Mouse (Mus musculus) limb, embryonic 15.5 days (tissue): Measurements from ENCODE around the gene Fstl4. TPM values are rescaled to one million over a fixed set of nuclear protein-coding genes. Genes with fewer than 3 reads are reported as not detected.

Source experiments
- ATAC-seq: fragments of 200-750 bp; cut with Nextera tagmentation; 2 replicates; pipeline ENCODE4 v1.8.0; 2017; ENCODE audit warnings: low read depth, moderate TSS enrichment; ENCODE audit not compliant: insufficient number of reproducible peaks, low FRiP score, low TSS enrichment
- H3K27ac ChIP-seq: fragments of 300-500 bp; sonication (generic); 2 replicates; pipeline ENCODE4 v1.5.1; 2015; ENCODE audit warnings: moderate library complexity, mild to moderate bottlenecking, inconsistent platforms
- H3K27me3 ChIP-seq: fragments of 300-500 bp; sonication (generic); 2 replicates; pipeline ENCODE4 v1.6.1; 2015; ENCODE audit warnings: inconsistent platforms
- H3K36me3 ChIP-seq: fragments of 300-500 bp; sonication (generic); 2 replicates; pipeline ENCODE4 v1.6.1; 2015; ENCODE audit warnings: inconsistent platforms
- H3K4me1 ChIP-seq: fragments of 300-500 bp; sonication (generic); 2 replicates; pipeline ENCODE4 v1.6.1; 2015; ENCODE audit warnings: inconsistent platforms
- H3K4me2 ChIP-seq: fragments of 300-500 bp; sonication (generic); 2 replicates; pipeline ENCODE4 v1.6.1; 2015; ENCODE audit warnings: mild to moderate bottlenecking, inconsistent platforms
- H3K4me3 ChIP-seq: fragments of 300-500 bp; sonication (generic); 2 replicates; pipeline ENCODE4 v1.5.1; 2015; ENCODE audit warnings: mild to moderate bottlenecking, inconsistent platforms
- H3K9ac ChIP-seq: fragments of 300-500 bp; sonication (generic); 2 replicates; pipeline ENCODE4 v1.6.1; 2015; ENCODE audit warnings: inconsistent platforms
- H3K9me3 ChIP-seq: fragments of 300-500 bp; sonication (generic); 2 replicates; pipeline ENCODE4 v1.6.1; 2016; ENCODE audit warnings: inconsistent platforms
- WGBS: fragments of 180-500 bp; shearing (Covaris S2); methylation state at CpG from one replicate; pipeline ENCODE4 v1.1.7; 2015; 5-methylcytosine and 5-hydroxymethylcytosine counted together
- polyA plus RNA-seq: library from polyadenylated mRNA; unstranded; fragments of >200 nt; fragmentation: Nextera tagmentation; extraction: Ambion mirVana; gene quantifications from 2 replicates; pipeline ENCODE4 v1.2.1, GENCODE M21; 2015

Fstl4 gene
- polyA plus RNA-seq, 1 experiment from 2014 or later, result 2.6 TPM

GRCm38 (mm10) chr11:53121208-53121607, 356.8 kb downstream of the Fstl4 start:
- Histone ChIP-seq H3K4me2 (no peak overlapping the region), H3K4me3 (no peak overlapping the region), H3K36me3 (no peaks in the 10 kb centered on the region), H3K9ac (no peak overlapping the region), H3K4me1 (no peaks in the 10 kb centered on the region), H3K27me3 (0 out of 2 replicates have a peak, but pooled peaks cover 2% of the 10 kb centered on the region), H3K27ac (no peak overlapping the region), H3K9me3 (no peaks in the 10 kb centered on the region)
- ATAC-seq, result no peak
- WGBS, result 29% methylated on average over 1 of the region's 1 CpGs

- no peaks in the 10 kb centered on the region for H3K27me3 ChIP-seq
- H3K4me3 ChIP-seq, result no peak overlapping the region
- H3K4me1 ChIP-seq, result no peaks in the 10 kb centered on the region
- no peak overlapping the region for H3K9ac ChIP-seq
- WGBS, result 60% methylated on average over 2 of the region's 2 CpGs
- ATAC-seq, result no peak
- no peak overlapping the region for H3K27ac ChIP-seq
- H3K9me3 ChIP-seq, result no peaks in the 10 kb centered on the region
- H3K36me3 ChIP-seq, result no peaks in the 10 kb centered on the region
- no peak overlapping the region for H3K4me2 ChIP-seq
Measured at GRCm38 (mm10) chr11:53124799-53125198, 360.4 kb downstream of the Fstl4 start.

- no peak overlapping the region for H3K9ac ChIP-seq
- no peaks in the 10 kb centered on the region for H3K9me3 ChIP-seq
- H3K4me2 ChIP-seq, result no peak overlapping the region
- no peak overlapping the region for H3K4me3 ChIP-seq
- no peaks in the 10 kb centered on the region for H3K4me1 ChIP-seq
- no peak for ATAC-seq
- H3K27me3 ChIP-seq, result no peaks in the 10 kb centered on the region
- 59% methylated on average over 6 of the region's 6 CpGs for WGBS
- H3K36me3 ChIP-seq, result no peaks in the 10 kb centered on the region
- no peak overlapping the region for H3K27ac ChIP-seq
Measured at GRCm38 (mm10) chr11:53126660-53127059, 362.2 kb downstream of the Fstl4 start.

GRCm38 (mm10) chr11:53128661-53129060, 364.2 kb downstream of the Fstl4 start:
- no peak for ATAC-seq
- Histone ChIP-seq H3K9me3 (no peaks in the 10 kb centered on the region), H3K9ac (no peak overlapping the region), H3K4me3 (no peak overlapping the region), H3K27me3 (no peaks in the 10 kb centered on the region), H3K4me2 (no peak overlapping the region), H3K36me3 (no peaks in the 10 kb centered on the region), H3K27ac (no peak overlapping the region), H3K4me1 (0 out of 2 replicates have a peak, but pooled peaks cover 5% of the 10 kb centered on the region)
- 49% methylated on average over 2 of the region's 2 CpGs for WGBS

GRCm38 (mm10) chr11:53132406-53133035, 368.1 kb downstream of the Fstl4 start:
- Histone ChIP-seq H3K4me1 (0 out of 2 replicates have a peak, but pooled peaks cover 5% of the 10 kb centered on the region), H3K9ac (no peak overlapping the region), H3K9me3 (no peaks in the 10 kb centered on the region), H3K36me3 (no peaks in the 10 kb centered on the region), H3K27me3 (no peaks in the 10 kb centered on the region), H3K27ac (no peak overlapping the region), H3K4me2 (no peak overlapping the region), H3K4me3 (no peak overlapping the region)
- WGBS, result 51% methylated on average over 23 of the region's 23 CpGs
- no peak for ATAC-seq

- Histone ChIP-seq H3K36me3 (no peaks in the 10 kb centered on the region), H3K4me1 (0 out of 2 replicates have a peak, but pooled peaks cover 5% of the 10 kb centered on the region), H3K9me3 (no peaks in the 10 kb centered on the region), H3K27me3 (no peaks in the 10 kb centered on the region), H3K4me2 (no peak overlapping the region), H3K4me3 (no peak overlapping the region), H3K27ac (no peak overlapping the region), H3K9ac (no peak overlapping the region)
- ATAC-seq, result no peak
- 69% methylated on average over 11 of the region's 11 CpGs for WGBS
Measured at GRCm38 (mm10) chr11:53136371-53136770, 371.9 kb downstream of the Fstl4 start.

GRCm38 (mm10) chr11:53137381-53137780, 372.9 kb downstream of the Fstl4 start:
- Histone ChIP-seq H3K27me3 (no peaks in the 10 kb centered on the region), H3K4me2 (no peak overlapping the region), H3K9me3 (no peaks in the 10 kb centered on the region), H3K36me3 (no peaks in the 10 kb centered on the region), H3K27ac (no peak overlapping the region), H3K4me1 (0 out of 2 replicates have a peak, but pooled peaks cover 4% of the 10 kb centered on the region), H3K9ac (no peak overlapping the region), H3K4me3 (no peak overlapping the region)
- WGBS, result 71% methylated on average over 8 of the region's 8 CpGs
- no peak for ATAC-seq

GRCm38 (mm10) chr11:53138212-53138611, 373.8 kb downstream of the Fstl4 start:
- no peaks in the 10 kb centered on the region for H3K4me1 ChIP-seq
- H3K4me2 ChIP-seq, result no peak overlapping the region
- H3K27ac ChIP-seq, result no peak overlapping the region
- H3K9me3 ChIP-seq, result no peaks in the 10 kb centered on the region
- no peaks in the 10 kb centered on the region for H3K27me3 ChIP-seq
- H3K4me3 ChIP-seq, result no peak overlapping the region
- H3K9ac ChIP-seq, result no peak overlapping the region
- WGBS, result 76% methylated on average over 6 of the region's 6 CpGs
- ATAC-seq, result no peak
- H3K36me3 ChIP-seq, result no peaks in the 10 kb centered on the region

GRCm38 (mm10) chr11:53139666-53140065, 375.2 kb downstream of the Fstl4 start:
- H3K27ac ChIP-seq, result no peak overlapping the region
- no peaks in the 10 kb centered on the region for H3K9me3 ChIP-seq
- H3K9ac ChIP-seq, result no peak overlapping the region
- no peak for ATAC-seq
- H3K4me3 ChIP-seq, result no peak overlapping the region
- no peaks in the 10 kb centered on the region for H3K27me3 ChIP-seq
- no peak overlapping the region for H3K4me2 ChIP-seq
- no peaks in the 10 kb centered on the region for H3K4me1 ChIP-seq
- H3K36me3 ChIP-seq, result no peaks in the 10 kb centered on the region
- 70% methylated on average over 3 of the region's 3 CpGs for WGBS

- Histone ChIP-seq H3K36me3 (no peaks in the 10 kb centered on the region), H3K27ac (no peak overlapping the region), H3K4me3 (no peak overlapping the region), H3K27me3 (no peaks in the 10 kb centered on the region), H3K9ac (no peak overlapping the region), H3K9me3 (no peaks in the 10 kb centered on the region), H3K4me1 (no peaks in the 10 kb centered on the region), H3K4me2 (no peak overlapping the region)
- ATAC-seq, result no peak
- WGBS, result 77% methylated on average over 8 of the region's 8 CpGs
Measured at GRCm38 (mm10) chr11:53140196-53140595, 375.8 kb downstream of the Fstl4 start.

GRCm38 (mm10) chr11:53140722-53141400, 376.4 kb downstream of the Fstl4 start:
- ATAC-seq, result no peak
- H3K4me1 ChIP-seq, result no peaks in the 10 kb centered on the region
- H3K27me3 ChIP-seq, result no peaks in the 10 kb centered on the region
- no peak overlapping the region for H3K9ac ChIP-seq
- no peak overlapping the region for H3K27ac ChIP-seq
- no peaks in the 10 kb centered on the region for H3K9me3 ChIP-seq
- H3K4me3 ChIP-seq, result no peak overlapping the region
- no peaks in the 10 kb centered on the region for H3K36me3 ChIP-seq
- WGBS, result 71% methylated on average over 10 of the region's 10 CpGs
- H3K4me2 ChIP-seq, result no peak overlapping the region

- WGBS, result 72% methylated on average over 5 of the region's 5 CpGs
Measured at GRCm38 (mm10) chr11:53143522-53143921, 379.1 kb downstream of the Fstl4 start.

More at GRCm38 (mm10) chr11:53143522-53143921, 379.1 kb downstream of the Fstl4 start:
- Histone ChIP-seq H3K4me2 (no peak overlapping the region), H3K27me3 (no peaks in the 10 kb centered on the region), H3K9me3 (no peaks in the 10 kb centered on the region), H3K4me1 (no peaks in the 10 kb centered on the region), H3K36me3 (no peaks in the 10 kb centered on the region), H3K9ac (no peak overlapping the region), H3K4me3 (no peak overlapping the region), H3K27ac (no peak overlapping the region)
- ATAC-seq, result no peak
